Mouse (Mus musculus) ES-E14 (cell line): Measurements from ENCODE around the gene Rsf1.

Source experiments
- CHD2 ChIP-seq: IDR thresholded peaks from 2 replicates; pipeline ENCODE4 v1.6.1; 2014; ENCODE audit warnings: mild to moderate bottlenecking, low read depth, low read length, inconsistent platforms
- HCFC1 ChIP-seq: IDR thresholded peaks from 2 replicates; pipeline ENCODE4 v1.6.1; 2012; ENCODE audit warnings: low read length, inconsistent platforms, borderline replicate concordance; ENCODE audit not compliant: insufficient read depth
- ZC3H11A ChIP-seq: IDR thresholded peaks from 2 replicates; pipeline ENCODE4 v1.6.1; 2012; ENCODE audit warnings: low read depth, mild to moderate bottlenecking, inconsistent platforms, low read length, borderline replicate concordance
- ZNF384 ChIP-seq: IDR thresholded peaks from 2 replicates; pipeline ENCODE4 v1.6.1; 2012; ENCODE audit warnings: low read depth, low read length, inconsistent platforms

- TF ChIP-seq ZC3H11A, result no peak
- no peak for TF ChIP-seq HCFC1
- TF ChIP-seq ZNF384, result no peak
- no peak for TF ChIP-seq CHD2
Measured at GRCm38 (mm10) chr7:97592396-97592795, 12.7 kb downstream of the Rsf1 start.
